Mouse (Mus musculus) forebrain, embryonic 14.5 days (tissue): ENCODE data around the gene Mab21l3. TPM values are rescaled to one million over a fixed set of nuclear protein-coding genes. Genes with fewer than 3 reads are reported as not detected.

ENCODE experiments used
- ATAC-seq: fragments of 200-750 bp; cut with Nextera tagmentation; 2 replicates; pipeline ENCODE4 v1.8.0; 2017; ENCODE audit warnings: mild to moderate bottlenecking, moderate library complexity
- DNase-seq: peaks from one replicate; pipeline ENCODE4 v3.0.0-alpha.2; 2015; ENCODE audit warnings: low spot score
- H3K27ac ChIP-seq: fragments of 300-500 bp; sonication (generic); 2 replicates; pipeline ENCODE4 v1.5.1; 2014; ENCODE audit warnings: low read depth, mild to moderate bottlenecking, control low read depth, low read length, moderate library complexity
- H3K27me3 ChIP-seq: fragments of 300-500 bp; sonication (generic); replicated peaks from 2 replicates; pipeline ENCODE4 v1.6.1; 2014; ENCODE audit warnings: low read length, control low read depth, mixed read lengths; ENCODE audit not compliant: control insufficient read depth, insufficient read depth
- H3K36me3 ChIP-seq: fragments of 300-500 bp; sonication (generic); 2 replicates; pipeline ENCODE4 v1.6.1; 2014; ENCODE audit warnings: low read length, control low read depth; ENCODE audit not compliant: control insufficient read depth, insufficient read depth
- H3K4me1 ChIP-seq: fragments of 300-500 bp; sonication (generic); 2 replicates; pipeline ENCODE4 v1.6.1; 2014; ENCODE audit warnings: antibody characterized with exemption, low read length, control low read depth; ENCODE audit not compliant: control insufficient read depth, insufficient read depth
- H3K4me2 ChIP-seq: fragments of 300-500 bp; sonication (generic); 2 replicates; pipeline ENCODE4 v1.6.1; 2014; ENCODE audit warnings: mild to moderate bottlenecking, control low read depth, low read length
- H3K4me3 ChIP-seq: fragments of 300-500 bp; sonication (generic); 2 replicates; pipeline ENCODE4 v1.5.1; 2014; ENCODE audit warnings: low read depth, low read length, control low read depth
- H3K9ac ChIP-seq: fragments of 300-500 bp; sonication (generic); 2 replicates; pipeline ENCODE4 v1.6.1; 2014; ENCODE audit warnings: mild to moderate bottlenecking, low read length, control low read depth, moderate library complexity
- H3K9me3 ChIP-seq: fragments of 300-500 bp; sonication (generic); replicated peaks from 2 replicates; pipeline ENCODE4 v1.6.1; 2016; ENCODE audit warnings: low read length, control low read depth, mixed read lengths; ENCODE audit not compliant: control insufficient read depth
- whole genome bisulfite sequencing: fragments of 180-500 bp; shearing (Covaris S2); extraction: QIAGEN DNeasy Blood & Tissue Kit; methylation state at CpG from one replicate; pipeline ENCODE4 v1.1.7; 2014; 5-methylcytosine and 5-hydroxymethylcytosine counted together
- polyA plus RNA-seq: library from polyadenylated mRNA; unstranded; fragments of >200 nt; fragmentation: Nextera tagmentation; extraction: Ambion mirVana; gene quantifications from 2 replicates; pipeline ENCODE4 v1.2.1, GENCODE M21; 2014

Mab21l3 gene
- polyA plus RNA-seq, 1 experiment from 2014 or later, result 0.42 TPM

GRCm38 (mm10) chr3:101859740-101860139 lies 11.0 kb upstream of the Mab21l3 start:
- H3K27me3 ChIP-seq, result no peaks in the 10 kb centered on the region
- no peak overlapping the region for H3K4me2 ChIP-seq
- ATAC-seq, result peak; percentile 60; the same call in 1 of the 2 replicates
- H3K9ac ChIP-seq, result peak overlapping the region; percentile 9; the same call in 1 of the 2 replicates
- H3K36me3 ChIP-seq, result no peaks in the 10 kb centered on the region; the same call in 1 of the 2 replicates
- no peaks in the 10 kb centered on the region for H3K4me1 ChIP-seq
- peak; percentile 63 for DNase-seq
- 22% methylated on average over 7 of the region's 7 CpGs for WGBS
- H3K27ac ChIP-seq, result no peak overlapping the region
- H3K4me3 ChIP-seq, result no peak overlapping the region
- H3K9me3 ChIP-seq, result no peaks in the 10 kb centered on the region

- no peaks in the 10 kb centered on the region for H3K9me3 ChIP-seq
- H3K4me3 ChIP-seq, result no peak overlapping the region
- no peak for DNase-seq
- ATAC-seq, result no peak
- 85% methylated on average over 1 of the region's 1 CpGs for WGBS
- no peak overlapping the region for H3K27ac ChIP-seq
- no peak overlapping the region for H3K9ac ChIP-seq
- H3K4me2 ChIP-seq, result no peak overlapping the region
- H3K27me3 ChIP-seq, result no peaks in the 10 kb centered on the region
- no peaks in the 10 kb centered on the region for H3K4me1 ChIP-seq
- H3K36me3 ChIP-seq, result no peaks in the 10 kb centered on the region; the same call in 1 of the 2 replicates
Observed at GRCm38 (mm10) chr3:101854075-101854474, 5.3 kb upstream of the Mab21l3 start.

GRCm38 (mm10) chr3:101851363-101851762 lies 2.6 kb upstream of the Mab21l3 start:
- no peaks in the 10 kb centered on the region for H3K27me3 ChIP-seq
- no peaks in the 10 kb centered on the region for H3K9me3 ChIP-seq
- no peak for DNase-seq
- ATAC-seq, result no peak
- H3K27ac ChIP-seq, result no peak overlapping the region
- H3K4me3 ChIP-seq, result no peak overlapping the region
- no peak overlapping the region for H3K9ac ChIP-seq
- H3K4me2 ChIP-seq, result no peak overlapping the region
- WGBS, result 86% methylated on average over 6 of the region's 6 CpGs
- H3K36me3 ChIP-seq, result no peaks in the 10 kb centered on the region
- H3K4me1 ChIP-seq, result no peaks in the 10 kb centered on the region

- no peaks in the 10 kb centered on the region for H3K27me3 ChIP-seq
- no peak for ATAC-seq
- WGBS, result 73% methylated on average over 4 of the region's 4 CpGs
Observed at GRCm38 (mm10) chr3:101846096-101846495, 2.7 kb downstream of the Mab21l3 start.

GRCm38 (mm10) chr3:101842372-101843094 lies 6.2 kb downstream of the Mab21l3 start:
- no peak overlapping the region for H3K4me2 ChIP-seq
- H3K27ac ChIP-seq, result no peak overlapping the region
- no peaks in the 10 kb centered on the region for H3K9me3 ChIP-seq
- DNase-seq, result no peak
- no peaks in the 10 kb centered on the region for H3K27me3 ChIP-seq
- H3K4me3 ChIP-seq, result no peak overlapping the region
- no peak for ATAC-seq
- no peak overlapping the region for H3K9ac ChIP-seq
- H3K36me3 ChIP-seq, result no peaks in the 10 kb centered on the region
- no peaks in the 10 kb centered on the region for H3K4me1 ChIP-seq
- WGBS, result 65% methylated on average over 7 of the region's 7 CpGs

More at GRCm38 (mm10) chr3:101846096-101846495, 2.7 kb downstream of the Mab21l3 start:
- H3K9me3 ChIP-seq, result no peaks in the 10 kb centered on the region
- H3K4me2 ChIP-seq, result no peak overlapping the region
- no peaks in the 10 kb centered on the region for H3K36me3 ChIP-seq
- H3K9ac ChIP-seq, result no peak overlapping the region
- peak; percentile 23 for DNase-seq
- H3K4me3 ChIP-seq, result no peak overlapping the region
- no peaks in the 10 kb centered on the region for H3K4me1 ChIP-seq
- H3K27ac ChIP-seq, result no peak overlapping the region

GRCm38 (mm10) chr3:101839327-101839726 lies 9.4 kb downstream of the Mab21l3 start:
- H3K9me3 ChIP-seq, result no peaks in the 10 kb centered on the region
- H3K27me3 ChIP-seq, result no peaks in the 10 kb centered on the region
- H3K9ac ChIP-seq, result no peak overlapping the region
- WGBS, result 88% methylated on average over 9 of the region's 9 CpGs
- no peak overlapping the region for H3K4me2 ChIP-seq
- ATAC-seq (no peak), DNase-seq (no peak)
- H3K4me1 ChIP-seq, result no peaks in the 10 kb centered on the region
- no peak overlapping the region for H3K4me3 ChIP-seq
- no peaks in the 10 kb centered on the region for H3K36me3 ChIP-seq
- no peak overlapping the region for H3K27ac ChIP-seq

GRCm38 (mm10) chr3:101836971-101837370 lies 11.8 kb downstream of the Mab21l3 start:
- Histone ChIP-seq H3K9me3 (no peaks in the 10 kb centered on the region), H3K4me3 (no peak overlapping the region), H3K4me1 (no peaks in the 10 kb centered on the region), H3K27ac (no peak overlapping the region), H3K27me3 (no peaks in the 10 kb centered on the region), H3K9ac (no peak overlapping the region), H3K4me2 (no peak overlapping the region), H3K36me3 (no peaks in the 10 kb centered on the region)
- ATAC-seq (no peak), DNase-seq (no peak)
- 90% methylated on average over 3 of the region's 3 CpGs for whole genome bisulfite sequencing

GRCm38 (mm10) chr3:101836532-101836931 lies 12.2 kb downstream of the Mab21l3 start:
- Histone ChIP-seq H3K27ac (no peak overlapping the region), H3K4me1 (no peaks in the 10 kb centered on the region)
- WGBS, result 61% methylated on average over 5 of the region's 5 CpGs

GRCm38 (mm10) chr3:101836045-101836444 lies 12.7 kb downstream of the Mab21l3 start:
- WGBS, result 1% methylated on average over 8 of the region's 8 CpGs
- Histone ChIP-seq H3K9me3 (no peaks in the 10 kb centered on the region), H3K27ac (no peak overlapping the region), H3K4me3 (no peak overlapping the region), H3K36me3 (no peaks in the 10 kb centered on the region), H3K4me1 (no peaks in the 10 kb centered on the region), H3K9ac (no peak overlapping the region), H3K27me3 (no peaks in the 10 kb centered on the region), H3K4me2 (peak overlapping the region; percentile 29)
- DNase-seq (peak; percentile 87), ATAC-seq (peak; percentile 98)

More at GRCm38 (mm10) chr3:101836532-101836931, 12.2 kb downstream of the Mab21l3 start:
- Histone ChIP-seq H3K27me3 (no peaks in the 10 kb centered on the region), H3K4me2 (peak overlapping the region; percentile 29), H3K9me3 (no peaks in the 10 kb centered on the region), H3K4me3 (no peak overlapping the region), H3K36me3 (no peaks in the 10 kb centered on the region), H3K9ac (no peak overlapping the region)
- ATAC-seq (0 out of 2 replicates have a peak, but pooled peaks have one; percentile 8), DNase-seq (no peak)
